Mouse (Mus musculus): ENCODE results near the gene Lhfpl4. TPM values are rescaled to one million over a fixed set of nuclear protein-coding genes. Genes with fewer than 3 reads are reported as not detected.
A peak's percentile ranks its signal among the peaks of the same experiment; 100 is the strongest.

Gene Lhfpl4
- total and polyA plus RNA-seq, 3 experiments: 0.18 to 0.41 (median 0.23) TPM

GRCm38 (mm10) chr6:113154071-113154470, 41.1 kb downstream of the Lhfpl4 start:
- Histone ChIP-seq H3K27ac (no peak overlapping the region), H3K36me3 (ENCODE audit: control insufficient read depth, insufficient read depth, low read length) (peaks cover 2% of the 10 kb centered on the region; the same call in 1 of the 2 replicates), H3K79me2 (replicated peaks; ENCODE audit: control insufficient read depth, insufficient read depth, low read length) (no peaks in the 10 kb centered on the region), H3K9ac (ENCODE audit: low read depth, low read length) (no peak overlapping the region), H3K4me1 (ENCODE audit: control insufficient read depth, insufficient read depth, low read length) (no peaks in the 10 kb centered on the region), H3K4me3 (no peak overlapping the region), H3K27me3 (ENCODE audit: control insufficient read depth, insufficient read depth, low read length) (no peaks in the 10 kb centered on the region)
- intact Hi-C loops (cut with DNase I): no loop called here
- 96% methylated on average over 8 of the region's 8 CpGs for WGBS
- no peak for TF ChIP-seq EP300 (IDR thresholded peaks at IDR 0.05; ENCODE audit: insufficient read depth, low read depth, low read length)
- no peak for TF ChIP-seq CTCF (IDR thresholded peaks at IDR 0.05)
- no peak for TF ChIP-seq POLR2A (IDR thresholded peaks at IDR 0.05; ENCODE audit: insufficient read depth, low read depth, low read length)
- no peak for DNase-seq

GRCm38 (mm10) chr6:113145249-113145648, 49.9 kb downstream of the Lhfpl4 start:
- intact Hi-C loops (cut with DNase I): no loop called here
- H3K27me3 ChIP-seq (ENCODE audit: control insufficient read depth, insufficient read depth, low read length): no peaks in the 10 kb centered on the region
- no peak overlapping the region for H3K9ac ChIP-seq (ENCODE audit: low read depth, low read length)
- H3K36me3 ChIP-seq (ENCODE audit: control insufficient read depth, insufficient read depth, low read length): peaks cover 27% of the 10 kb centered on the region
- peaks cover 1% of the 10 kb centered on the region for H3K4me1 ChIP-seq (ENCODE audit: control insufficient read depth, insufficient read depth, low read length)
- no peak for DNase-seq
- H3K27ac ChIP-seq: no peak overlapping the region
- H3K4me3 ChIP-seq: no peak overlapping the region
- H3K79me2 ChIP-seq (replicated peaks; ENCODE audit: control insufficient read depth, insufficient read depth, low read length): no peaks in the 10 kb centered on the region
- 95% methylated on average over 4 of the region's 4 CpGs for WGBS
- no peak for TF ChIP-seq EP300 (IDR thresholded peaks at IDR 0.05; ENCODE audit: insufficient read depth, low read depth, low read length)
- no peak for TF ChIP-seq POLR2A (IDR thresholded peaks at IDR 0.05; ENCODE audit: insufficient read depth, low read depth, low read length)
- no peak for TF ChIP-seq CTCF (IDR thresholded peaks at IDR 0.05)

DNA sequence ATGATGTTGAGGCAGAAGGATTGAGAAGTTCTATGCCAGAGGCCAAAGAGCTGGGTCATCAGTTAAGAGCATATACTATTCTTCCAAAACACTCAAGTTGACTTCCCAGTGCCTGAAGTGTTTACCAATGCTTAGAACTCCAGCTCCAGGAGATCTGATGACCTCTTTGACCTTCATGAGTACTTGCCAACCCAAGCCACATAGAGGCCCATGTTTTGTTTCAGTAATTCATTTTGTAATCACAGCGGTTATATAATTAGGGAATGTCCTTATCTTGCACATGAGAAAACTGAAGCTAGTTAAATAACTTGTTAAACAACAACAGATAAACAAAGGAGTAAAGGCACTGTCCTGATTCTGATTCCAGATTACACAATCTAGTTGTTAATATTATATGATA, 50.4 kb downstream of the Lhfpl4 start:
- intact Hi-C loops (cut with DNase I): loop anchor here (5.0 kb wide), 1 partner anchor 37 kb away; no protein-coding TSS in a partner anchor
- Histone ChIP-seq H3K36me3 (ENCODE audit: control insufficient read depth, insufficient read depth, low read length) (peaks cover 28% of the 10 kb centered on the region), H3K4me3 (no peak overlapping the region), H3K4me1 (ENCODE audit: control insufficient read depth, insufficient read depth, low read length) (peaks cover 1% of the 10 kb centered on the region), H3K9ac (ENCODE audit: low read depth, low read length) (no peak overlapping the region), H3K79me2 (replicated peaks; ENCODE audit: control insufficient read depth, insufficient read depth, low read length) (no peaks in the 10 kb centered on the region), H3K27me3 (ENCODE audit: control insufficient read depth, insufficient read depth, low read length) (no peaks in the 10 kb centered on the region), H3K27ac (no peak overlapping the region)
- no peak for DNase-seq
- 91% methylated on average over 1 of the region's 1 CpGs for WGBS
- TF ChIP-seq POLR2A (IDR thresholded peaks at IDR 0.05; ENCODE audit: insufficient read depth, low read depth, low read length): no peak
- no peak for TF ChIP-seq CTCF (IDR thresholded peaks at IDR 0.05)
- TF ChIP-seq EP300 (IDR thresholded peaks at IDR 0.05; ENCODE audit: insufficient read depth, low read depth, low read length): no peak

GRCm38 (mm10) chr6:113141389-113142094, 53.6 kb downstream of the Lhfpl4 start:
- Histone ChIP-seq H3K79me2 (replicated peaks; ENCODE audit: control insufficient read depth, insufficient read depth, low read length) (no peaks in the 10 kb centered on the region), H3K27me3 (ENCODE audit: control insufficient read depth, insufficient read depth, low read length) (no peaks in the 10 kb centered on the region), H3K4me3 (no peak overlapping the region), H3K9ac (ENCODE audit: low read depth, low read length) (no peak overlapping the region), H3K27ac (no peak overlapping the region), H3K4me1 (ENCODE audit: control insufficient read depth, insufficient read depth, low read length) (peaks cover 1% of the 10 kb centered on the region), H3K36me3 (ENCODE audit: control insufficient read depth, insufficient read depth, low read length) (peaks cover 32% of the 10 kb centered on the region)
- TF ChIP-seq CTCF (IDR thresholded peaks at IDR 0.05) (no peak), POLR2A (IDR thresholded peaks at IDR 0.05; ENCODE audit: insufficient read depth, low read depth, low read length) (no peak), EP300 (IDR thresholded peaks at IDR 0.05; ENCODE audit: insufficient read depth, low read depth, low read length) (no peak)
- 39% methylated on average over 1 of the region's 1 CpGs for WGBS
- intact Hi-C loops (cut with DNase I): loop anchor here (5.0 kb wide), 1 partner anchor 34 kb away; no protein-coding TSS in a partner anchor
- DNase-seq: no peak

GRCm38 (mm10) chr6:113133360-113133759, 61.8 kb downstream of the Lhfpl4 start:
- no peak overlapping the region for H3K27ac ChIP-seq
- DNase-seq: no peak
- intact Hi-C loops (cut with DNase I): no loop called here
- 68% methylated on average over 2 of the region's 2 CpGs for WGBS
- no peak overlapping the region for H3K4me3 ChIP-seq
- no peaks in the 10 kb centered on the region for H3K27me3 ChIP-seq (ENCODE audit: control insufficient read depth, insufficient read depth, low read length)
- no peaks in the 10 kb centered on the region for H3K79me2 ChIP-seq (replicated peaks; ENCODE audit: control insufficient read depth, insufficient read depth, low read length)
- no peak overlapping the region for H3K9ac ChIP-seq (ENCODE audit: low read depth, low read length)
- no peaks in the 10 kb centered on the region for H3K4me1 ChIP-seq (ENCODE audit: control insufficient read depth, insufficient read depth, low read length)
- peaks cover 3% of the 10 kb centered on the region for H3K36me3 ChIP-seq (ENCODE audit: control insufficient read depth, insufficient read depth, low read length)
- TF ChIP-seq EP300 (IDR thresholded peaks at IDR 0.05; ENCODE audit: insufficient read depth, low read depth, low read length) (no peak), CTCF (IDR thresholded peaks at IDR 0.05) (no peak), POLR2A (IDR thresholded peaks at IDR 0.05; ENCODE audit: insufficient read depth, low read depth, low read length) (no peak)

DNA sequence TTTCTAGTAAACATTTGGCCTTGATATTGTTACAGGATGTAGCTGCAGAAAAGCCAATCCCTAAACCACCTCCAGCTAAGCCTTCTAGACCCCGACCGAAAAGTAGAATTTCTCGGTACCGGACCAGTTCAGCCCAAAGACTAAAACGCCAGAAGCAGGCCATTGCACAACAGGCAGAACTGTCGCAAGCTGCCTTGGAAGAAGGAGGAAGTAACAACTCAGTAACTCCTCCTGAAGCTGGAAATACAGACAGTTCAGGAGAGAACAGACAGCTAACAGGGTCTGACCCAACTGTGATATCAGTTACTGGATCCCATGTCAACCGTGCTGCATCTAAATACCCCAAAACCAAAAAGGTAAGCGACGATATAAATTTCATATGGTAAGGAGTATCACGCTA, 74.4 kb downstream of the Lhfpl4 start:
- peak in 1 of 2 experiments; percentile 12 for DNase-seq
- H3K79me2 ChIP-seq (replicated peaks; ENCODE audit: control insufficient read depth, insufficient read depth, low read length): no peaks in the 10 kb centered on the region
- no peaks in the 10 kb centered on the region for H3K27me3 ChIP-seq (ENCODE audit: control insufficient read depth, insufficient read depth, low read length)
- no peak overlapping the region for H3K27ac ChIP-seq
- TF ChIP-seq EP300 (IDR thresholded peaks at IDR 0.05; ENCODE audit: insufficient read depth, low read depth, low read length) (no peak), POLR2A (IDR thresholded peaks at IDR 0.05; ENCODE audit: insufficient read depth, low read depth, low read length) (no peak), CTCF (IDR thresholded peaks at IDR 0.05) (no peak)
- H3K4me3 ChIP-seq: no peak overlapping the region
- intact Hi-C loops (cut with DNase I): no loop called here
- no peaks in the 10 kb centered on the region for H3K4me1 ChIP-seq (ENCODE audit: control insufficient read depth, insufficient read depth, low read length)
- WGBS: 91% methylated on average over 10 of the region's 10 CpGs
- peaks cover 26% of the 10 kb centered on the region for H3K36me3 ChIP-seq (ENCODE audit: control insufficient read depth, insufficient read depth, low read length)
- H3K9ac ChIP-seq (ENCODE audit: low read depth, low read length): no peak overlapping the region

Other genes starting within 250 kb of the Lhfpl4 start
- 1 to 10 TPM in 1 of 2 experiments, under 1 TPM in 1; 0.42 to 1.4 TPM for gene Srgap3, start 248.1 kb downstream of the Lhfpl4 start, total RNA-seq (2021)
- gene Srgap3, start 248.1 kb downstream of the Lhfpl4 start, polyA plus RNA-seq (2012; rRNA removed): 0.61 and 0.82 TPM in 2 replicates
- gene Thumpd3, start 149.2 kb downstream of the Lhfpl4 start, total RNA-seq (2021): 10 to 100 TPM; 17.5 to 19.9 TPM
- gene Thumpd3, start 149.2 kb downstream of the Lhfpl4 start, polyA plus RNA-seq (2012; rRNA removed): 5.0 and 13.1 TPM in 2 replicates
- gene Setd5, start 118.0 kb downstream of the Lhfpl4 start, total RNA-seq (2021): 10 to 100 TPM; 31.1 to 33.5 TPM
- 14.6 and 21.3 TPM in 2 replicates for gene Setd5, start 118.0 kb downstream of the Lhfpl4 start, polyA plus RNA-seq (2012; rRNA removed)
- 10 to 100 TPM; 13.3 to 15.7 TPM for gene Mtmr14, start 42.5 kb upstream of the Lhfpl4 start, total RNA-seq (2021)
- 17.4 and 23.7 TPM in 2 replicates for gene Mtmr14, start 42.5 kb upstream of the Lhfpl4 start, polyA plus RNA-seq (2012; rRNA removed)
- gene Cpne9, start 86.9 kb upstream of the Lhfpl4 start, total RNA-seq (2021): under 1 TPM in 1 of 2 experiments, not detected in 1; 0.09 TPM
- gene Cpne9, start 86.9 kb upstream of the Lhfpl4 start, polyA plus RNA-seq (2012; rRNA removed): 0.02 and 0.12 TPM in 2 replicates
- gene Brpf1, start 111.8 kb upstream of the Lhfpl4 start, total RNA-seq (2021): 10 to 100 TPM; 11.0 to 14.4 TPM
- gene Brpf1, start 111.8 kb upstream of the Lhfpl4 start, polyA plus RNA-seq (2012; rRNA removed): 9.9 and 12.8 TPM in 2 replicates
- gene Ogg1, start 131.6 kb upstream of the Lhfpl4 start, total RNA-seq (2021): 1 to 10 TPM; 5.0 to 5.7 TPM
- gene Ogg1, start 131.6 kb upstream of the Lhfpl4 start, polyA plus RNA-seq (2012; rRNA removed): 10.2 and 10.3 TPM in 2 replicates
- 10 to 100 TPM; 63.0 to 68.2 TPM for gene Camk1, start 148.6 kb upstream of the Lhfpl4 start, total RNA-seq (2021)
- 74.8 and 98.0 TPM in 2 replicates for gene Camk1, start 148.6 kb upstream of the Lhfpl4 start, polyA plus RNA-seq (2012; rRNA removed)
- 10 to 100 TPM; 23.5 to 24.2 TPM for gene Tada3, start 182.5 kb upstream of the Lhfpl4 start, total RNA-seq (2021)
- gene Tada3, start 182.5 kb upstream of the Lhfpl4 start, polyA plus RNA-seq (2012; rRNA removed): 16.1 and 16.2 TPM in 2 replicates
- gene Arpc4, start 182.7 kb upstream of the Lhfpl4 start, total RNA-seq (2021): 10 to 100 TPM; 66.4 to 66.9 TPM
- 26.6 and 34.2 TPM in 2 replicates for gene Arpc4, start 182.7 kb upstream of the Lhfpl4 start, polyA plus RNA-seq (2012; rRNA removed)
- gene Ttll3, start 193.9 kb upstream of the Lhfpl4 start, total RNA-seq (2021): 1 to 10 TPM in 1 of 2 experiments, under 1 TPM in 1; 0.97 to 1.5 TPM
- 3.2 and 4.8 TPM in 2 replicates for gene Ttll3, start 193.9 kb upstream of the Lhfpl4 start, polyA plus RNA-seq (2012; rRNA removed)
- gene Rpusd3, start 224.0 kb upstream of the Lhfpl4 start, total RNA-seq (2021): 10 to 100 TPM in 1 of 2 experiments, 1 to 10 TPM in 1; 8.3 to 10.3 TPM
- 30.4 and 39.0 TPM in 2 replicates for gene Rpusd3, start 224.0 kb upstream of the Lhfpl4 start, polyA plus RNA-seq (2012; rRNA removed)
- gene Cidec, start 240.4 kb upstream of the Lhfpl4 start, total RNA-seq (2021): 10 to 100 TPM in 1 of 2 experiments, 1 to 10 TPM in 1; 7.8 to 10.6 TPM
- 36.8 and 77.7 TPM in 2 replicates for gene Cidec, start 240.4 kb upstream of the Lhfpl4 start, polyA plus RNA-seq (2012; rRNA removed)
- 10 to 100 TPM; 21.1 to 22.5 TPM for gene Jagn1, start 247.2 kb upstream of the Lhfpl4 start, total RNA-seq (2021)
- gene Jagn1, start 247.2 kb upstream of the Lhfpl4 start, polyA plus RNA-seq (2012; rRNA removed): 43.3 and 57.2 TPM in 2 replicates